Mouse (Mus musculus) lung, postnatal 0 days (tissue): ENCODE results near the gene Cep97.

Experiments used
- CTCF ChIP-seq: IDR thresholded peaks from 2 replicates; pipeline ENCODE4 v1.5.1; 2016; ENCODE audit warnings: antibody characterized with exemption, mild to moderate bottlenecking
- EP300 ChIP-seq: IDR thresholded peaks from 2 replicates; pipeline ENCODE4 v1.6.1; 2016; ENCODE audit warnings: antibody characterized with exemption, mild to moderate bottlenecking, control low read depth

DNA sequence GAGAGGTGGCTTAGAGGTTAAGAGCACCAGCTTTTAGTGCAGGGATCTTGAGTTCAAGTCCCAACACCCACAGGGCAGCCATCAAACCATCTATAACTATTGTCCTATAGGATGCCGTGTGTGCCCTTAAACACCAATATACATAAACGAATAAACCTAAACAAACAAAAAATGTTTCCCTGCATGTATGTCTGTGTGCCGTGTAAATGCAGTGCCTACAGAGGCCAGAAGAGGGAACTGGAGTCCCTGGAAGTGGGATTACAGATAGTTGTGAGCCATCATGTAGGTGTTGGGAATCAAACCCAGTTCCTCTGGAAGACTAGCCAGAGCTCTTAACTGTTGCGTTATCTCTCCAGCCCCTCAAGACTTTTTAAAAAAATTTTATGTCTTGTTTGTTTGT is 6.1 kb upstream of the Cep97 start:
- TF ChIP-seq CTCF (no peak), EP300 (no peak)
